In genomic region chr6:127362166-127362565, GRCm38 (mm10) we compare ENCODE assay signal across 23 mouse cellular contexts.
"Had no signal": no experiment of that assay in that cellular context is flagged by ENCODE, and none has a peak within 500 bp of the region (broad histone marks: within the 10 kb centered on the region; RNA-seq: fewer than 3 reads in every experiment).

No protein-coding gene starts in this region.

- H3K9me3 ChIP-seq: kidney, embryonic 15.5 days; limb, embryonic 13.5 days; liver, embryonic 12.5 days; liver, embryonic 15.5 days; lung, embryonic 15.5 days; neural tube, embryonic 13.5 days; stomach, embryonic 15.5 days had no signal

- H3K27ac ChIP-seq: kidney, embryonic 15.5 days; limb, embryonic 13.5 days; liver, embryonic 12.5 days; liver, embryonic 15.5 days; lung, embryonic 15.5 days; neural tube, embryonic 13.5 days; stomach, embryonic 15.5 days had no signal

- H3K36me3 ChIP-seq: kidney, embryonic 15.5 days; limb, embryonic 13.5 days; liver, embryonic 12.5 days; liver, embryonic 15.5 days; lung, embryonic 15.5 days; neural tube, embryonic 13.5 days; stomach, embryonic 15.5 days had no signal

- DNase-seq: kidney, adult 11 months; kidney, adult 8-10 months; kidney, postnatal 10 days; kidney, postnatal 36 days; left cerebral cortex, postnatal 4 days; liver; lung, adult 18-20 months; lung, postnatal 10 days; lung, postnatal 36 days; retina, postnatal 1 day; right cerebral cortex, postnatal 25 days; spleen, adult 18-20 months; thymus, postnatal 25 days had no signal

- H3K27me3 ChIP-seq: stomach, embryonic 15.5 days had no signal

- H3K4me2 ChIP-seq: kidney, embryonic 15.5 days; limb, embryonic 13.5 days; liver, embryonic 12.5 days; liver, embryonic 15.5 days; lung, embryonic 15.5 days; neural tube, embryonic 13.5 days; stomach, embryonic 15.5 days had no signal

- H3K9ac ChIP-seq: kidney, embryonic 15.5 days; limb, embryonic 13.5 days; liver, embryonic 12.5 days; liver, embryonic 15.5 days; lung, embryonic 15.5 days; neural tube, embryonic 13.5 days; stomach, embryonic 15.5 days had no signal

- ATAC-seq: liver, embryonic 12.5 days; midbrain, embryonic 16.5 days had no signal

- H3K4me3 ChIP-seq: kidney, embryonic 15.5 days; limb, embryonic 13.5 days; liver, embryonic 12.5 days; liver, embryonic 15.5 days; lung, embryonic 15.5 days; megakaryocyte, embryonic 14.5 days; myocyte; neural tube, embryonic 13.5 days; stomach, embryonic 15.5 days had no signal
